Mouse (Mus musculus): ENCODE measurements around the gene Prn.

DNA sequence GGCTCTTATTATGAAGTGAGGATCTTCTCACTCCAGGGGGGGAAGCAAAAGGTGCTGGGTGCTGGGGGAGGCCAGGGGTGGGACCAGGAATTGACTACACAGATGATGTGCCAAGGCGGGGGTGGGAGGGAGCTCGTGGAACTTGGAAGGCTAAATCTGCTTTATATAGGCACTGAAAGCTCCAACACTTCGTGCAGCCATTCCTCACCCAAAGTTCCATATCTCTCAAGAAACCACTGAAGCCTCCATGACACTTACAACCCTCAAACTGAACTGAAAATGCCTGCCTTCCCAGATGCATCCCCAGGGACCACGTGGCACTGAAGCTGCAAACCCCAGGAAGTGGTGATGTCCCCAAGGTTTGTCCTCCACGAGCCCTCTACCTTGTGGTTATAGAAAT, 94.2 kb downstream of the Prn start:
- TF ChIP-seq CTCF (IDR thresholded peaks at IDR 0.05; ENCODE audit: control insufficient read depth, insufficient read depth, insufficient replicate concordance, low read depth, low read length) (no peak), POLR2A (IDR thresholded peaks at IDR 0.05; ENCODE audit: control insufficient read depth, low read depth, low read length) (no peak)
